17 mouse cellular contexts compared by ENCODE assay signal in genomic region chr10:80080396-80081070, GRCm38 (mm10). TPM values are rescaled to one million over a fixed set of nuclear protein-coding genes. Genes with fewer than 3 reads are reported as not detected.
DNase-seq lines count a peak whose midpoint lies in the region; ATAC-seq and TF ChIP-seq lines count a peak whose summit lies in the region.
"Had no signal": no experiment of that assay in that cellular context is flagged by ENCODE, and none has a peak within 500 bp of the region (broad histone marks: within the 10 kb centered on the region; RNA-seq: fewer than 3 reads in every experiment).

No protein-coding gene starts in this region.

- ATAC-seq in kidney, embryonic 14.5 days (ENCODE audit: low FRiP score, low TSS enrichment) = no peak
- no peak for ATAC-seq in kidney, embryonic 16.5 days (ENCODE audit: low FRiP score, low TSS enrichment)
- peak; percentile 78 for ATAC-seq in erythroblast, adult 5-6 weeks (replicated peaks; ENCODE audit: low FRiP score, poor library complexity, severe bottlenecking)
- ATAC-seq in liver, postnatal 0 days = peak; percentile 89
- 0 out of 2 replicates have a peak, but pooled peaks have one; percentile 39 for ATAC-seq in stomach, embryonic 16.5 days (ENCODE audit: insufficient read depth, low FRiP score)
- ATAC-seq in forebrain, embryonic 12.5 days (ENCODE audit: low FRiP score) = no peak
- ATAC-seq in activated CD4-positive, CD25-positive, alpha-beta regulatory T cell, adult 4 months = no peak
- ATAC-seq: midbrain, embryonic 13.5 days had no signal

- no peak for TF ChIP-seq EP300 in liver, postnatal 0 days (IDR thresholded peaks at IDR 0.05; ENCODE audit: low read depth)

- peaks cover 43% of the 10 kb centered on the region for H3K36me3 ChIP-seq in kidney, embryonic 14.5 days (ENCODE audit: control insufficient read depth, insufficient read depth, low read length)
- H3K36me3 ChIP-seq in kidney, embryonic 16.5 days (ENCODE audit: insufficient read depth, low read length) = peaks cover 31% of the 10 kb centered on the region
- H3K36me3 ChIP-seq in liver, postnatal 0 days (replicated peaks; ENCODE audit: insufficient read depth, low read length) = peaks cover 73% of the 10 kb centered on the region
- H3K36me3 ChIP-seq in stomach, embryonic 16.5 days (ENCODE audit: control insufficient read depth, insufficient read depth, low read length) = peaks cover 8% of the 10 kb centered on the region
- H3K36me3 ChIP-seq in forebrain, embryonic 12.5 days (replicated peaks) = peaks cover 61% of the 10 kb centered on the region

- H3K4me1 ChIP-seq in kidney, embryonic 14.5 days (ENCODE audit: control insufficient read depth, insufficient read depth, low read length) = peaks cover 6% of the 10 kb centered on the region; the same call in 1 of the 2 replicates
- peaks cover 16% of the 10 kb centered on the region for H3K4me1 ChIP-seq in kidney, embryonic 16.5 days (ENCODE audit: insufficient read depth, low read length)
- H3K4me1 ChIP-seq in liver, postnatal 0 days (ENCODE audit: insufficient read depth) = peaks cover 28% of the 10 kb centered on the region
- peaks cover 13% of the 10 kb centered on the region for H3K4me1 ChIP-seq in stomach, embryonic 16.5 days (ENCODE audit: control insufficient read depth, insufficient read depth, low read length)
- H3K4me1 ChIP-seq in forebrain, embryonic 12.5 days = peaks cover 6% of the 10 kb centered on the region; the same call in 1 of the 2 replicates

- peak overlapping the region; percentile 7; the same call in 1 of the 2 replicates for H3K9ac ChIP-seq in kidney, embryonic 14.5 days (ENCODE audit: low read depth, low read length)
- no peak overlapping the region for H3K9ac ChIP-seq in kidney, embryonic 16.5 days (replicated peaks; ENCODE audit: low read length)
- peak overlapping the region; percentile 45 for H3K9ac ChIP-seq in liver, postnatal 0 days (replicated peaks)
- 0 out of 2 replicates have a peak overlapping the region, but pooled peaks have one; percentile 30 for H3K9ac ChIP-seq in stomach, embryonic 16.5 days (ENCODE audit: low read length)
- H3K9ac ChIP-seq in forebrain, embryonic 12.5 days = no peak overlapping the region
- H3K9ac ChIP-seq: hindbrain, embryonic 13.5 days; midbrain, embryonic 13.5 days; neural tube, embryonic 12.5 days had no signal

- H3K4me3 ChIP-seq in kidney, embryonic 14.5 days (ENCODE audit: low read length) = no peak overlapping the region
- H3K4me3 ChIP-seq in kidney, embryonic 16.5 days (ENCODE audit: low read length) = no peak overlapping the region
- 0 out of 2 replicates have a peak overlapping the region, but pooled peaks have one; percentile 0 for H3K4me3 ChIP-seq in liver, postnatal 0 days (ENCODE audit: low read depth, low read length)
- no peak overlapping the region for H3K4me3 ChIP-seq in stomach, embryonic 16.5 days (replicated peaks; ENCODE audit: low read length)
- H3K4me3 ChIP-seq in forebrain, embryonic 12.5 days (replicated peaks) = no peak overlapping the region
- H3K4me3 ChIP-seq: hindbrain, embryonic 13.5 days; layer of hippocampus, adult 2 months; midbrain, embryonic 13.5 days; neural tube, embryonic 12.5 days had no signal

- 84% methylated on average over 16 of the region's 16 CpGs for WGBS in kidney, embryonic 14.5 days
- 80% methylated on average over 16 of the region's 16 CpGs for WGBS in kidney, embryonic 16.5 days
- 54% methylated on average over 16 of the region's 16 CpGs for WGBS in liver, postnatal 0 days (ENCODE audit: insufficient replicate concordance)
- 73% methylated on average over 16 of the region's 16 CpGs for WGBS in stomach, embryonic 16.5 days
- WGBS in forebrain, embryonic 12.5 days = 87% methylated on average over 16 of the region's 16 CpGs

- H3K4me2 ChIP-seq in kidney, embryonic 14.5 days (replicated peaks; ENCODE audit: low read depth, low read length) = no peak overlapping the region
- H3K4me2 ChIP-seq in kidney, embryonic 16.5 days (replicated peaks; ENCODE audit: low read depth, low read length) = no peak overlapping the region
- H3K4me2 ChIP-seq in liver, postnatal 0 days (ENCODE audit: low read depth, low read length) = peak overlapping the region; percentile 56
- H3K4me2 ChIP-seq in stomach, embryonic 16.5 days (ENCODE audit: low read depth, low read length) = no peak overlapping the region
- H3K4me2 ChIP-seq in forebrain, embryonic 12.5 days = no peak overlapping the region
- H3K4me2 ChIP-seq: hindbrain, embryonic 13.5 days; midbrain, embryonic 13.5 days; neural tube, embryonic 12.5 days had no signal

- peak; percentile 82 for DNase-seq in liver, postnatal 0 days
- DNase-seq in urinary bladder, postnatal 14 days (ENCODE audit: low spot score) = no peak
- DNase-seq: adrenal gland, postnatal 10 days; cerebellum, adult 2 months; kidney, adult 8-10 months; thymus, postnatal 14 days had no signal

- H3K27me3 ChIP-seq in kidney, embryonic 14.5 days (ENCODE audit: control insufficient read depth, insufficient read depth, low read length) = no peaks in the 10 kb centered on the region
- no peaks in the 10 kb centered on the region for H3K27me3 ChIP-seq in kidney, embryonic 16.5 days (ENCODE audit: insufficient read depth, low read length)
- no peaks in the 10 kb centered on the region for H3K27me3 ChIP-seq in liver, postnatal 0 days (ENCODE audit: insufficient read depth, low read length)
- no peaks in the 10 kb centered on the region for H3K27me3 ChIP-seq in stomach, embryonic 16.5 days (ENCODE audit: control insufficient read depth, insufficient read depth, low read length)
- H3K27me3 ChIP-seq in forebrain, embryonic 12.5 days = no peaks in the 10 kb centered on the region
- H3K27me3 ChIP-seq: CH12.LX; hindbrain, embryonic 13.5 days; midbrain, embryonic 13.5 days; neural tube, embryonic 12.5 days had no signal

- H3K9me3 ChIP-seq in kidney, embryonic 14.5 days (ENCODE audit: control insufficient read depth, low read length) = no peaks in the 10 kb centered on the region
- H3K9me3 ChIP-seq in kidney, embryonic 16.5 days (ENCODE audit: low read length) = no peaks in the 10 kb centered on the region
- H3K9me3 ChIP-seq in liver, postnatal 0 days (ENCODE audit: low read length) = no peaks in the 10 kb centered on the region
- H3K9me3 ChIP-seq in stomach, embryonic 16.5 days (replicated peaks; ENCODE audit: control insufficient read depth, low read length) = no peaks in the 10 kb centered on the region
- H3K9me3 ChIP-seq in forebrain, embryonic 12.5 days = no peaks in the 10 kb centered on the region
- H3K9me3 ChIP-seq: hindbrain, embryonic 13.5 days; midbrain, embryonic 13.5 days; neural tube, embryonic 12.5 days had no signal

- H3K27ac ChIP-seq in kidney, embryonic 14.5 days (ENCODE audit: low read depth, low read length) = no peak overlapping the region
- no peak overlapping the region for H3K27ac ChIP-seq in kidney, embryonic 16.5 days (ENCODE audit: low read length)
- H3K27ac ChIP-seq in liver, postnatal 0 days (ENCODE audit: low read depth) = peak overlapping the region; percentile 82
- H3K27ac ChIP-seq in stomach, embryonic 16.5 days (ENCODE audit: low read length) = no peak overlapping the region
- H3K27ac ChIP-seq in forebrain, embryonic 12.5 days = no peak overlapping the region
- H3K27ac ChIP-seq: hindbrain, embryonic 13.5 days; layer of hippocampus, adult 2 months; midbrain, embryonic 13.5 days; neural tube, embryonic 12.5 days had no signal

- TF ChIP-seq CTCF in liver, postnatal 0 days (IDR thresholded peaks at IDR 0.05; ENCODE audit: low read depth) = no peak

RNA-seq across cellular contexts. Expression of gene Sbno2, which starts 24.8 kb away (rescaled TPM):
- 10.6 and 14.8 TPM in 2 replicates for polyA plus RNA-seq in kidney, embryonic 14.5 days (2014; fragmentation: Nextera tagmentation; extraction: Ambion mirVana)
- 16.1 and 17.6 TPM in 2 replicates for polyA plus RNA-seq in kidney, embryonic 16.5 days (2015; fragmentation: Nextera tagmentation; extraction: Ambion mirVana)
- total RNA-seq in erythroblast, adult 5-6 weeks (2015; ENCODE audit: low replicate concordance) = 9.2 and 12.5 TPM in 2 replicates
- total RNA-seq in erythroblast, adult 5-6 weeks (2017; ENCODE audit: low replicate concordance) = 17.1 and 20.9 TPM in 2 replicates
- polyA plus RNA-seq in liver, postnatal 0 days (2015; fragmentation: Nextera tagmentation; extraction: Ambion mirVana) = 7.4 and 8.7 TPM in 2 replicates
- 17.2 and 19.0 TPM in 2 replicates for polyA plus RNA-seq in stomach, embryonic 16.5 days (2015; fragmentation: Nextera tagmentation; extraction: Ambion mirVana)
- 14.8 and 16.4 TPM in 2 replicates for polyA plus RNA-seq in forebrain, embryonic 12.5 days (2016; fragmentation: Nextera tagmentation; extraction: Ambion mirVana)
- 10 to 100 TPM; 26.8 to 32.5 TPM for polyA plus RNA-seq in activated CD4-positive, CD25-positive, alpha-beta regulatory T cell, adult 4 months (2017; shearing (Covaris generic))

RNA-seq across cellular contexts. Expression of gene Gpx4, which starts 33.6 kb away (rescaled TPM):
- 552 and 641 TPM in 2 replicates for polyA plus RNA-seq in kidney, embryonic 14.5 days (2014; fragmentation: Nextera tagmentation; extraction: Ambion mirVana)
- 617 and 706 TPM in 2 replicates for polyA plus RNA-seq in kidney, embryonic 16.5 days (2015; fragmentation: Nextera tagmentation; extraction: Ambion mirVana)
- 108 and 169 TPM in 2 replicates for total RNA-seq in erythroblast, adult 5-6 weeks (2015; ENCODE audit: low replicate concordance)
- total RNA-seq in erythroblast, adult 5-6 weeks (2017; ENCODE audit: low replicate concordance) = 96.3 and 123 TPM in 2 replicates
- 537 and 560 TPM in 2 replicates for polyA plus RNA-seq in liver, postnatal 0 days (2015; fragmentation: Nextera tagmentation; extraction: Ambion mirVana)
- polyA plus RNA-seq in stomach, embryonic 16.5 days (2015; fragmentation: Nextera tagmentation; extraction: Ambion mirVana) = 445 and 507 TPM in 2 replicates
- 434 and 458 TPM in 2 replicates for polyA plus RNA-seq in forebrain, embryonic 12.5 days (2016; fragmentation: Nextera tagmentation; extraction: Ambion mirVana)
- 100 to 1,000 TPM; 346 to 370 TPM for polyA plus RNA-seq in activated CD4-positive, CD25-positive, alpha-beta regulatory T cell, adult 4 months (2017; shearing (Covaris generic))

RNA-seq across cellular contexts. Expression of gene Stk11, which starts 35.1 kb away (rescaled TPM):
- polyA plus RNA-seq in kidney, embryonic 14.5 days (2014; fragmentation: Nextera tagmentation; extraction: Ambion mirVana) = 26.6 and 42.0 TPM in 2 replicates
- polyA plus RNA-seq in kidney, embryonic 16.5 days (2015; fragmentation: Nextera tagmentation; extraction: Ambion mirVana) = 18.2 and 20.2 TPM in 2 replicates
- 47.7 and 60.0 TPM in 2 replicates for total RNA-seq in erythroblast, adult 5-6 weeks (2015; ENCODE audit: low replicate concordance)
- total RNA-seq in erythroblast, adult 5-6 weeks (2017; ENCODE audit: low replicate concordance) = 152 and 195 TPM in 2 replicates
- polyA plus RNA-seq in liver, postnatal 0 days (2015; fragmentation: Nextera tagmentation; extraction: Ambion mirVana) = 9.1 and 11.2 TPM in 2 replicates
- 14.5 and 14.8 TPM in 2 replicates for polyA plus RNA-seq in stomach, embryonic 16.5 days (2015; fragmentation: Nextera tagmentation; extraction: Ambion mirVana)
- polyA plus RNA-seq in forebrain, embryonic 12.5 days (2016; fragmentation: Nextera tagmentation; extraction: Ambion mirVana) = 20.8 and 23.2 TPM in 2 replicates
- 10 to 100 TPM; 22.1 to 25.4 TPM for polyA plus RNA-seq in activated CD4-positive, CD25-positive, alpha-beta regulatory T cell, adult 4 months (2017; shearing (Covaris generic))

RNA-seq across cellular contexts. Expression of gene Polr2e, which starts 40.9 kb away (rescaled TPM):
- polyA plus RNA-seq in kidney, embryonic 14.5 days (2014; fragmentation: Nextera tagmentation; extraction: Ambion mirVana) = 276 and 310 TPM in 2 replicates
- 242 and 248 TPM in 2 replicates for polyA plus RNA-seq in kidney, embryonic 16.5 days (2015; fragmentation: Nextera tagmentation; extraction: Ambion mirVana)
- 23.6 and 33.4 TPM in 2 replicates for total RNA-seq in erythroblast, adult 5-6 weeks (2015; ENCODE audit: low replicate concordance)
- total RNA-seq in erythroblast, adult 5-6 weeks (2017; ENCODE audit: low replicate concordance) = 4.5 and 9.9 TPM in 2 replicates
- polyA plus RNA-seq in liver, postnatal 0 days (2015; fragmentation: Nextera tagmentation; extraction: Ambion mirVana) = 57.0 and 58.3 TPM in 2 replicates
- polyA plus RNA-seq in stomach, embryonic 16.5 days (2015; fragmentation: Nextera tagmentation; extraction: Ambion mirVana) = 174 and 180 TPM in 2 replicates
- polyA plus RNA-seq in forebrain, embryonic 12.5 days (2016; fragmentation: Nextera tagmentation; extraction: Ambion mirVana) = 183 and 184 TPM in 2 replicates
- polyA plus RNA-seq in activated CD4-positive, CD25-positive, alpha-beta regulatory T cell, adult 4 months (2017; shearing (Covaris generic)) = 100 to 1,000 TPM; 174 to 175 TPM

RNA-seq across cellular contexts. Expression of gene Atp5d, which starts 57.9 kb away (rescaled TPM):
- 519 and 582 TPM in 2 replicates for polyA plus RNA-seq in kidney, embryonic 14.5 days (2014; fragmentation: Nextera tagmentation; extraction: Ambion mirVana)
- polyA plus RNA-seq in kidney, embryonic 16.5 days (2015; fragmentation: Nextera tagmentation; extraction: Ambion mirVana) = 676 and 688 TPM in 2 replicates
- 43.3 and 48.8 TPM in 2 replicates for total RNA-seq in erythroblast, adult 5-6 weeks (2015; ENCODE audit: low replicate concordance)
- 12.1 and 17.3 TPM in 2 replicates for total RNA-seq in erythroblast, adult 5-6 weeks (2017; ENCODE audit: low replicate concordance)
- polyA plus RNA-seq in liver, postnatal 0 days (2015; fragmentation: Nextera tagmentation; extraction: Ambion mirVana) = 537 and 576 TPM in 2 replicates
- polyA plus RNA-seq in stomach, embryonic 16.5 days (2015; fragmentation: Nextera tagmentation; extraction: Ambion mirVana) = 536 and 594 TPM in 2 replicates
- polyA plus RNA-seq in forebrain, embryonic 12.5 days (2016; fragmentation: Nextera tagmentation; extraction: Ambion mirVana) = 405 and 428 TPM in 2 replicates
- polyA plus RNA-seq in activated CD4-positive, CD25-positive, alpha-beta regulatory T cell, adult 4 months (2017; shearing (Covaris generic)) = 100 to 1,000 TPM; 338 to 428 TPM

Comparison
In these comparisons a context has a peak if more than half of its experiments do, and no peak if none do; other contexts are left out.
1. H3K9ac ChIP-seq: peak in kidney, embryonic 14.5 days (single experiment), liver, postnatal 0 days (single experiment) and stomach, embryonic 16.5 days (single experiment); none in kidney, embryonic 16.5 days (single experiment) and forebrain, embryonic 12.5 days (single experiment).
2. ATAC-seq: peak in erythroblast, adult 5-6 weeks (single experiment), liver, postnatal 0 days (single experiment) and stomach, embryonic 16.5 days (single experiment); none in kidney, embryonic 14.5 days (single experiment), kidney, embryonic 16.5 days (single experiment), forebrain, embryonic 12.5 days (single experiment) and activated CD4-positive, CD25-positive, alpha-beta regulatory T cell, adult 4 months (single experiment).